Mouse (Mus musculus): ENCODE measurements at regions not wholly inside any gene's neighbourhood (a gene's known extent, or its start where the extent isn't known, plus 50 kb on each side); places are given as distances from the start of the nearest gene placed in this dataset.

GRCm38 (mm10) chr12:110112051-110112722 lies 166.7 kb upstream of the Dio3 start:
- H3K9me3 ChIP-seq: no peaks in the 10 kb centered on the region
- peaks cover 74% of the 10 kb centered on the region for H3K27me3 ChIP-seq (ENCODE audit: insufficient read depth, poor library complexity, severe bottlenecking)
- 55% methylated on average over 11 of the region's 11 CpGs for WGBS
- DNase-seq (ENCODE audit: low spot score): no peak
- H3K27ac ChIP-seq: no peak overlapping the region
- no peak overlapping the region for H3K4me3 ChIP-seq
- H3K36me3 ChIP-seq: no peaks in the 10 kb centered on the region
- H3K4me1 ChIP-seq: peaks cover 17% of the 10 kb centered on the region

GRCm38 (mm10) chr12:110112723-110113105 lies 166.2 kb upstream of the Dio3 start:
- no peaks in the 10 kb centered on the region for H3K36me3 ChIP-seq
- no peak overlapping the region for H3K4me3 ChIP-seq
- H3K4me1 ChIP-seq: peaks cover 17% of the 10 kb centered on the region
- peaks cover 78% of the 10 kb centered on the region for H3K27me3 ChIP-seq (ENCODE audit: insufficient read depth, poor library complexity, severe bottlenecking)
- 73% methylated on average over 7 of the region's 7 CpGs for WGBS
- H3K9me3 ChIP-seq: no peaks in the 10 kb centered on the region
- no peak for DNase-seq (ENCODE audit: low spot score)
- H3K27ac ChIP-seq: no peak overlapping the region

GRCm38 (mm10) chr12:110120141-110120540 lies 158.7 kb upstream of the Dio3 start:
- H3K27ac ChIP-seq: no peak overlapping the region
- no peak for DNase-seq (ENCODE audit: low spot score)
- no peaks in the 10 kb centered on the region for H3K9me3 ChIP-seq
- peaks cover 4% of the 10 kb centered on the region for H3K4me1 ChIP-seq
- peaks cover 73% of the 10 kb centered on the region for H3K27me3 ChIP-seq (ENCODE audit: insufficient read depth, poor library complexity, severe bottlenecking)
- WGBS: 79% methylated on average over 7 of the region's 7 CpGs
- no peak overlapping the region for H3K4me3 ChIP-seq
- no peaks in the 10 kb centered on the region for H3K36me3 ChIP-seq

GRCm38 (mm10) chr12:110122976-110123375 lies 155.9 kb upstream of the Dio3 start:
- Histone ChIP-seq H3K9me3 (no peaks in the 10 kb centered on the region), H3K27ac (no peak overlapping the region), H3K27me3 (ENCODE audit: insufficient read depth, poor library complexity, severe bottlenecking) (peaks cover 66% of the 10 kb centered on the region), H3K36me3 (no peaks in the 10 kb centered on the region), H3K4me1 (no peaks in the 10 kb centered on the region), H3K4me3 (no peak overlapping the region)
- DNase-seq (ENCODE audit: low spot score): no peak
- 70% methylated on average over 4 of the region's 4 CpGs for WGBS

- peaks cover 42% of the 10 kb centered on the region for H3K27me3 ChIP-seq (ENCODE audit: insufficient read depth, poor library complexity, severe bottlenecking)
- H3K27ac ChIP-seq: no peak overlapping the region
- H3K4me1 ChIP-seq: no peaks in the 10 kb centered on the region
- H3K4me3 ChIP-seq: no peak overlapping the region
- no peak for DNase-seq (ENCODE audit: low spot score)
- H3K36me3 ChIP-seq: no peaks in the 10 kb centered on the region
- H3K9me3 ChIP-seq: no peaks in the 10 kb centered on the region
- WGBS: 92% methylated on average over 7 of the region's 7 CpGs
Measured at GRCm38 (mm10) chr12:110126525-110126924, 152.3 kb upstream of the Dio3 start.

GRCm38 (mm10) chr12:110145379-110145778 lies 133.5 kb upstream of the Dio3 start:
- H3K27me3 ChIP-seq (ENCODE audit: insufficient read depth, poor library complexity, severe bottlenecking): 0 out of 2 replicates have a peak, but pooled peaks cover 5% of the 10 kb centered on the region
- 74% methylated on average over 5 of the region's 5 CpGs for WGBS

GRCm38 (mm10) chr12:110154225-110154962 lies 124.5 kb upstream of the Dio3 start:
- H3K36me3 ChIP-seq: no peaks in the 10 kb centered on the region
- WGBS: 84% methylated on average over 8 of the region's 8 CpGs
- 0 out of 2 replicates have a peak, but pooled peaks cover 3% of the 10 kb centered on the region for H3K27me3 ChIP-seq (ENCODE audit: insufficient read depth, poor library complexity, severe bottlenecking)
- DNase-seq (ENCODE audit: low spot score): no peak
- no peak overlapping the region for H3K27ac ChIP-seq
- no peaks in the 10 kb centered on the region for H3K9me3 ChIP-seq
- H3K4me3 ChIP-seq: no peak overlapping the region
- H3K4me1 ChIP-seq: peaks cover 15% of the 10 kb centered on the region; the same call in 1 of the 2 replicates

More at GRCm38 (mm10) chr12:110145379-110145778, 133.5 kb upstream of the Dio3 start:
- no peak overlapping the region for H3K4me3 ChIP-seq
- no peak for DNase-seq (ENCODE audit: low spot score)
- H3K4me1 ChIP-seq: no peaks in the 10 kb centered on the region
- no peaks in the 10 kb centered on the region for H3K9me3 ChIP-seq
- no peak overlapping the region for H3K27ac ChIP-seq
- no peaks in the 10 kb centered on the region for H3K36me3 ChIP-seq

GRCm38 (mm10) chr12:110154963-110155325 lies 123.9 kb upstream of the Dio3 start:
- 72% methylated on average over 4 of the region's 4 CpGs for WGBS
- no peak for DNase-seq (ENCODE audit: low spot score)
- Histone ChIP-seq H3K36me3 (no peaks in the 10 kb centered on the region), H3K27ac (no peak overlapping the region), H3K4me1 (peaks cover 15% of the 10 kb centered on the region; the same call in 1 of the 2 replicates), H3K4me3 (no peak overlapping the region), H3K27me3 (ENCODE audit: insufficient read depth, poor library complexity, severe bottlenecking) (0 out of 2 replicates have a peak, but pooled peaks cover 3% of the 10 kb centered on the region), H3K9me3 (no peaks in the 10 kb centered on the region)

- no peak for DNase-seq (ENCODE audit: low spot score)
Measured at GRCm38 (mm10) chr12:110156441-110156840, 122.4 kb upstream of the Dio3 start.

GRCm38 (mm10) chr12:110157998-110158747 lies 120.7 kb upstream of the Dio3 start:
- Histone ChIP-seq H3K36me3 (no peaks in the 10 kb centered on the region), H3K27ac (no peak overlapping the region), H3K4me1 (peaks cover 15% of the 10 kb centered on the region; the same call in 1 of the 2 replicates), H3K4me3 (no peak overlapping the region), H3K9me3 (no peaks in the 10 kb centered on the region), H3K27me3 (ENCODE audit: insufficient read depth, poor library complexity, severe bottlenecking) (peaks cover 10% of the 10 kb centered on the region; the same call in 1 of the 2 replicates)
- DNase-seq (ENCODE audit: low spot score): no peak
- WGBS: 69% methylated on average over 16 of the region's 16 CpGs

More at GRCm38 (mm10) chr12:110156441-110156840, 122.4 kb upstream of the Dio3 start:
- Histone ChIP-seq H3K36me3 (no peaks in the 10 kb centered on the region), H3K27ac (no peak overlapping the region), H3K4me3 (no peak overlapping the region), H3K9me3 (no peaks in the 10 kb centered on the region), H3K4me1 (peaks cover 15% of the 10 kb centered on the region; the same call in 1 of the 2 replicates), H3K27me3 (ENCODE audit: insufficient read depth, poor library complexity, severe bottlenecking) (peaks cover 6% of the 10 kb centered on the region; the same call in 1 of the 2 replicates)
- WGBS: 38% methylated on average over 8 of the region's 8 CpGs

GRCm38 (mm10) chr12:110161306-110161705 lies 117.6 kb upstream of the Dio3 start:
- Histone ChIP-seq H3K4me3 (no peak overlapping the region), H3K27me3 (ENCODE audit: insufficient read depth, poor library complexity, severe bottlenecking) (peaks cover 15% of the 10 kb centered on the region; the same call in 1 of the 2 replicates), H3K36me3 (no peaks in the 10 kb centered on the region), H3K9me3 (no peaks in the 10 kb centered on the region), H3K27ac (no peak overlapping the region), H3K4me1 (0 out of 2 replicates have a peak, but pooled peaks cover 5% of the 10 kb centered on the region)
- no peak for DNase-seq (ENCODE audit: low spot score)
- 85% methylated on average over 4 of the region's 4 CpGs for WGBS

GRCm38 (mm10) chr12:110165462-110165861 lies 113.4 kb upstream of the Dio3 start:
- no peaks in the 10 kb centered on the region for H3K9me3 ChIP-seq
- H3K27me3 ChIP-seq (ENCODE audit: insufficient read depth, poor library complexity, severe bottlenecking): peaks cover 32% of the 10 kb centered on the region
- no peaks in the 10 kb centered on the region for H3K4me1 ChIP-seq
- no peak overlapping the region for H3K4me3 ChIP-seq
- no peak for DNase-seq (ENCODE audit: low spot score)
- H3K27ac ChIP-seq: no peak overlapping the region
- no peaks in the 10 kb centered on the region for H3K36me3 ChIP-seq
- WGBS: 87% methylated on average over 13 of the region's 13 CpGs

GRCm38 (mm10) chr12:110168407-110168806 lies 110.5 kb upstream of the Dio3 start:
- no peak for DNase-seq (ENCODE audit: low spot score)
- Histone ChIP-seq H3K9me3 (no peaks in the 10 kb centered on the region), H3K4me1 (no peaks in the 10 kb centered on the region), H3K27me3 (ENCODE audit: insufficient read depth, poor library complexity, severe bottlenecking) (peaks cover 38% of the 10 kb centered on the region), H3K36me3 (no peaks in the 10 kb centered on the region), H3K4me3 (no peak overlapping the region), H3K27ac (no peak overlapping the region)
- 60% methylated on average over 4 of the region's 4 CpGs for WGBS

All from heart, embryonic 10.5 days (tissue).